19 mouse cellular contexts compared by ENCODE assay signal in genomic region chrX:133675121-133675520, GRCm38 (mm10). TPM values are rescaled to one million over a fixed set of nuclear protein-coding genes. Genes with fewer than 3 reads are reported as not detected.
"Had no signal": no experiment of that assay in that cellular context is flagged by ENCODE, and none has a peak within 500 bp of the region (broad histone marks: within the 10 kb centered on the region; RNA-seq: fewer than 3 reads in every experiment).

No protein-coding gene starts in this region.

- H3K4me3 ChIP-seq: midbrain, embryonic 10.5 days; midbrain, embryonic 12.5 days; neural tube, embryonic 13.5 days; neural tube, embryonic 15.5 days had no signal

- H3K27me3 ChIP-seq: neural tube, embryonic 13.5 days had no signal

- H3K4me2 ChIP-seq: lung, embryonic 14.5 days; midbrain, embryonic 12.5 days; neural tube, embryonic 13.5 days; neural tube, embryonic 15.5 days had no signal

- H3K36me3 ChIP-seq: midbrain, embryonic 10.5 days; midbrain, embryonic 12.5 days; neural tube, embryonic 13.5 days; neural tube, embryonic 15.5 days had no signal

- DNase-seq: lung, adult 18-20 months; lung, embryonic 14.5 days; lung, postnatal 10 days; lung, postnatal 4 days; midbrain, embryonic 14.5 days; retina, postnatal 1 day; right cerebral cortex, adult 18-20 months; right cerebral cortex, postnatal 25 days; right cerebral cortex, postnatal 4 days; spleen, adult 18-20 months; thymus, adult 18-20 months; thymus, postnatal 14 days; thymus, postnatal 36 days had no signal

RNA-seq across cellular contexts. Expression of gene Pcdh19, which starts 13.7 kb away (rescaled TPM):
- total RNA-seq: megakaryocyte, adult 5-6 weeks; megakaryocyte-erythroid progenitor cell, adult 5-6 weeks had no signal
